Mouse (Mus musculus) CH12.LX (cell line): Measurements from ENCODE around the gene St8sia2.

Experiments used
- CTCF ChIP-seq, 2 experiments: IDR thresholded peaks in 1 of 2; conservative IDR thresholded peaks in 1 of 2; 2 replicates each; pipeline ENCODE4 v1.5.1; 2011 to 2012; ENCODE audit warnings: low read depth in 2 of 2, low read length in 2 of 2, improper control_type of control experiment in 1 of 2, inconsistent platforms in 1 of 2, mild to moderate bottlenecking in 1 of 2, moderate library complexity in 1 of 2
- EP300 ChIP-seq: IDR thresholded peaks from 2 replicates; pipeline ENCODE4 v1.6.1; 2011; ENCODE audit warnings: low read length, improper control_type of control experiment
- POLR2A ChIP-seq: IDR thresholded peaks from 2 replicates; pipeline ENCODE4 v1.6.1; 2011; ENCODE audit warnings: low read depth, mild to moderate bottlenecking, improper control_type of control experiment, low read length
- RAD21 ChIP-seq: IDR thresholded peaks from 2 replicates; pipeline ENCODE4 v1.6.1; 2011; ENCODE audit warnings: low read depth, mild to moderate bottlenecking, low read length, improper control_type of control experiment, moderate library complexity

GRCm38 (mm10) chr7:74022571-74022970 is 9.1 kb upstream of the St8sia2 start:
- TF ChIP-seq RAD21 (no peak), POLR2A (no peak), CTCF (conservative IDR thresholded peaks at IDR 0.05 in 1 of 2, IDR thresholded peaks at IDR 0.05 in 1 of 2; ENCODE audit: low read depth in 2 of 2, low read length in 2 of 2) (no peak), EP300 (no peak)
